Mouse (Mus musculus) lung, embryonic 14.5 days (tissue): ENCODE measurements around the gene Tmem44. TPM values are rescaled to one million over a fixed set of nuclear protein-coding genes. Genes with fewer than 3 reads are reported as not detected.

Experiments used
- ATAC-seq: fragments of 200-750 bp; cut with Nextera tagmentation; 2 replicates; pipeline ENCODE4 v1.8.0; 2017; ENCODE audit warnings: mild to moderate bottlenecking, moderate TSS enrichment, moderate library complexity; ENCODE audit not compliant: insufficient read depth
- DNase-seq: peaks from one replicate; pipeline ENCODE4 v3.0.0-alpha.2; 2015
- H3K27ac ChIP-seq: fragments of 300-500 bp; sonication (generic); 2 replicates; pipeline ENCODE4 v1.5.1; 2014; ENCODE audit warnings: low read depth, mild to moderate bottlenecking, moderate library complexity
- H3K27me3 ChIP-seq: fragments of 300-500 bp; sonication (generic); 2 replicates; pipeline ENCODE4 v1.6.1; 2014; ENCODE audit warnings: low read length, control low read depth; ENCODE audit not compliant: insufficient read depth
- H3K36me3 ChIP-seq: fragments of 300-500 bp; sonication (generic); 2 replicates; pipeline ENCODE4 v1.6.1; 2014; ENCODE audit warnings: control low read depth; ENCODE audit not compliant: insufficient read depth
- H3K4me1 ChIP-seq: fragments of 300-500 bp; sonication (generic); 2 replicates; pipeline ENCODE4 v1.6.1; 2014; ENCODE audit warnings: antibody characterized with exemption, control low read depth; ENCODE audit not compliant: insufficient read depth
- H3K4me2 ChIP-seq: fragments of 300-500 bp; sonication (generic); 2 replicates; pipeline ENCODE4 v1.6.1; 2014; ENCODE audit warnings: mild to moderate bottlenecking
- H3K4me3 ChIP-seq: fragments of 300-500 bp; sonication (generic); 2 replicates; pipeline ENCODE4 v1.5.1; 2014; ENCODE audit warnings: low read depth, low read length
- H3K9ac ChIP-seq: fragments of 300-500 bp; sonication (generic); 2 replicates; pipeline ENCODE4 v1.6.1; 2014
- H3K9me3 ChIP-seq: fragments of 300-500 bp; sonication (generic); 2 replicates; pipeline ENCODE4 v1.6.1; 2016; ENCODE audit warnings: low read depth, low read length, control low read depth
- CTCF ChIP-seq: IDR thresholded peaks from 2 replicates; pipeline ENCODE4 v1.5.1; 2016; ENCODE audit warnings: antibody characterized with exemption, low read depth
- WGBS: fragments of 180-500 bp; shearing (Covaris S2); extraction: QIAGEN DNeasy Blood & Tissue Kit; methylation state at CpG from one replicate; pipeline ENCODE4 v1.1.7; 2014; 5-methylcytosine and 5-hydroxymethylcytosine counted together
- polyA plus RNA-seq: library from polyadenylated mRNA; unstranded; fragments of >200 nt; fragmentation: Nextera tagmentation; extraction: Ambion mirVana; gene quantifications from 2 replicates; pipeline ENCODE4 v1.2.1, GENCODE M21; 2014

Gene Tmem44
- polyA plus RNA-seq, 1 experiment from 2014 or later, result 27.1 TPM

GRCm38 (mm10) chr16:30552621-30553338 lies 2.1 kb upstream of the Tmem44 start:
- H3K27me3 ChIP-seq, result no peaks in the 10 kb centered on the region
- peak overlapping the region; percentile 25 for H3K9ac ChIP-seq
- H3K9me3 ChIP-seq, result no peaks in the 10 kb centered on the region; the same call in 1 of the 2 replicates
- DNase-seq (peak; percentile 96), ATAC-seq (peak; percentile 80)
- no peak for TF ChIP-seq CTCF
- 17% methylated on average over 11 of the region's 11 CpGs for whole genome bisulfite sequencing
- H3K36me3 ChIP-seq, result 0 out of 2 replicates have a peak, but pooled peaks cover 6% of the 10 kb centered on the region
- H3K4me3 ChIP-seq, result no peak overlapping the region
- H3K4me2 ChIP-seq, result peak overlapping the region; percentile 29
- H3K27ac ChIP-seq, result peak overlapping the region; percentile 93
- H3K4me1 ChIP-seq, result peaks cover 11% of the 10 kb centered on the region; the same call in 1 of the 2 replicates

- peak; percentile 88 for TF ChIP-seq CTCF
- H3K27ac ChIP-seq, result peak overlapping the region; percentile 51; the same call in 1 of the 2 replicates
- under 1% methylated on average over 63 of the region's 63 CpGs for WGBS
Measured at GRCm38 (mm10) chr16:30549966-30550747, 485 bp downstream of the Tmem44 start.

DNA sequence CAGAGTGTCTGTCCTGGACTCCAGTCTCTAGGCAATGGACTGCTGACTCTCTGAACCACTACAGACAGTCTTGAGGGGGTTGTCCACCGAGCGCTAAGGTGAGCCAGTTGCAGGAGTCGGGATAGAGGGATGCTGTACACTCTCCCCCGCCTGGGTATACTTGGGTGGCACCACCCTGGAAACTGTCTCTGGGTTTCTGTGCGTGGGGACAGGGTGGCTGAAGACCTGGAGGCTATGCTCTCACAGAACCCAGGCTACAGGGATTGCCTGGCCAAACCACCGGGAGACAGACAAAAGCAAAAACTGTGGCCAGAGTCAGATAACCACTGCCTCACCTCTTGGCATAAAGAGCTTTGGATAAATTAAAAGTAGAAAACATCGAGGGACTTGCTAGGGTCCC lies 1.1 kb downstream of the Tmem44 start:
- DNase-seq (no peak), ATAC-seq (no peak)
- Histone ChIP-seq H3K9me3 (no peaks in the 10 kb centered on the region), H3K4me1 (peaks cover 11% of the 10 kb centered on the region; the same call in 1 of the 2 replicates), H3K27me3 (no peaks in the 10 kb centered on the region), H3K4me2 (peak overlapping the region; percentile 84), H3K27ac (no peak overlapping the region), H3K4me3 (peak overlapping the region; percentile 72; the same call in 1 of the 2 replicates), H3K36me3 (0 out of 2 replicates have a peak, but pooled peaks cover 9% of the 10 kb centered on the region), H3K9ac (no peak overlapping the region; the same call in 1 of the 2 replicates)
- 78% methylated on average over 7 of the region's 7 CpGs for WGBS
- TF ChIP-seq CTCF, result no peak

More at GRCm38 (mm10) chr16:30549966-30550747, 485 bp downstream of the Tmem44 start:
- peak overlapping the region; percentile 72 for H3K4me3 ChIP-seq
- DNase-seq (peak; percentile 89), ATAC-seq (peak; percentile 86)
- H3K9ac ChIP-seq, result peak overlapping the region; percentile 89
- H3K27me3 ChIP-seq, result no peaks in the 10 kb centered on the region
- H3K4me2 ChIP-seq, result peak overlapping the region; percentile 84
- no peaks in the 10 kb centered on the region for H3K9me3 ChIP-seq
- H3K4me1 ChIP-seq, result peaks cover 11% of the 10 kb centered on the region; the same call in 1 of the 2 replicates
- 0 out of 2 replicates have a peak, but pooled peaks cover 9% of the 10 kb centered on the region for H3K36me3 ChIP-seq

DNA sequence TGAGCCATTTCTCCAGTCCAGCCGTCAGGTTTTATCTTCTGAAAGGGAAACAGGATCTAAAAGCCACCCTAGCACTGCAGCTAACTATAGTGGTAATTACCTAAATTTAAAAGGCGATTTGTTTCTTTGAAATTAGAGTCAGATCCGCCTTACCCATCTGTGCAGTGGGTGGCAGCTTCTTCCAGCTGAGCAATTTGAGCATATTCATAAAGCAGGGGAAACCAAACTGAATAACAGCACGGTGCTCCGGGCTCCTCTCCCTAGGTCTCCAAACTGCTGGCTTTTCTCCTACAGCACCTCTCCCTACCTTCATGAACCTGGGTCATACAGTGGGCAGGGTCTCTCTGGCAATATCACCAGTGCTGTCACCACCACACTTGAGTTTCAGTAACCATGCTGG lies 2.4 kb downstream of the Tmem44 start:
- H3K4me2 ChIP-seq, result no peak overlapping the region
- H3K9ac ChIP-seq, result no peak overlapping the region
- DNase-seq (no peak), ATAC-seq (no peak)
- no peak overlapping the region for H3K27ac ChIP-seq
- H3K9me3 ChIP-seq, result no peaks in the 10 kb centered on the region
- TF ChIP-seq CTCF, result no peak
- no peak overlapping the region for H3K4me3 ChIP-seq
- H3K4me1 ChIP-seq, result peaks cover 11% of the 10 kb centered on the region; the same call in 1 of the 2 replicates
- WGBS, result 85% methylated on average over 5 of the region's 5 CpGs
- no peaks in the 10 kb centered on the region for H3K27me3 ChIP-seq
- H3K36me3 ChIP-seq, result 0 out of 2 replicates have a peak, but pooled peaks cover 12% of the 10 kb centered on the region

DNA sequence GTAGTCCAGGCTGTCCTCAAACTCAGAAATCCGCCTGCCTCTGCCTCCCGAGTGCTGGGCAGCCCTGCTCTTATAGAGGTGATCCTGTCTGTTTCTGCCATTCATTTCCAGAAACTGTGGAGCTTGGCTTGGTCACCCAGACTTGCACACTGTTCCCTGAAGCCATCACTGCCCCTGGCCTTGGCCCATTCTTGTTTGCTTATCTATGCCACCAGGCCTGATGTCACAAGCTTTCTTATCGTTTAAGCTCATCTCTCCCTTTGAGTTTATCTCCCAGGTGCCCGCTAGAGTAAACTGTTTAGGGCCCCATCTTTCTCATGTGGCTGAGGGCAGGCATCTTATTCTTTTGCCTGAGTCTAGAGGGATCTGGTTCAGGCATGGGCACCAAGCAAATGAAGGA lies 5.9 kb downstream of the Tmem44 start:
- no peak for ATAC-seq

DNA sequence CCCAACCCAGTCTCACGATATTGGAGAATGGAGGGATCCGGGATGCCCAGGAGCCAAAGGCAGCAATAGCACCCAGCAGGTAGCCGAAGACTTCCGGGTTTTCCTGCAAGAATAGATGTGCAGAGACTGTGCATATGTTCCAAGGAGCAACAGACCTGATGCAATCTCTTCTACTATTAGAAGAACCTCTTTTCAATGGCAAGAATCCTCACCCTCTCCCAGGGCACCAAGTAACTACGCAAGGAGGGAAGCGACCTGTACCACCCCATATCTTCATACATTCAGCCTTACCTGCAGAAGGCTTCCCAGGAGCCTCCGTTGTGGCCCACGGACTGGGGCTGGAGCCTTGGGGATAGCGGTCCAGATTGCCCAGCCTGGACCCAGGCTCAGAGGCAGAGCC lies 7.3 kb downstream of the Tmem44 start:
- Histone ChIP-seq H3K4me1 (no peaks in the 10 kb centered on the region), H3K27ac (no peak overlapping the region), H3K27me3 (no peaks in the 10 kb centered on the region), H3K9me3 (no peaks in the 10 kb centered on the region), H3K36me3 (peaks cover 23% of the 10 kb centered on the region; the same call in 1 of the 2 replicates), H3K4me3 (no peak overlapping the region), H3K9ac (no peak overlapping the region), H3K4me2 (no peak overlapping the region)
- no peak for TF ChIP-seq CTCF
- no peak for ATAC-seq
- WGBS, result 92% methylated on average over 9 of the region's 9 CpGs
- DNase-seq, result no peak

More for the DNA sequence above, 5.9 kb downstream of the Tmem44 start:
- H3K9me3 ChIP-seq, result no peaks in the 10 kb centered on the region
- 77% methylated on average over 4 of the region's 4 CpGs for WGBS
- H3K27me3 ChIP-seq, result no peaks in the 10 kb centered on the region
- no peak for DNase-seq
- H3K9ac ChIP-seq, result no peak overlapping the region
- H3K27ac ChIP-seq, result no peak overlapping the region
- peaks cover 23% of the 10 kb centered on the region; the same call in 1 of the 2 replicates for H3K36me3 ChIP-seq
- no peak overlapping the region for H3K4me2 ChIP-seq
- no peaks in the 10 kb centered on the region for H3K4me1 ChIP-seq
- TF ChIP-seq CTCF, result no peak
- H3K4me3 ChIP-seq, result no peak overlapping the region
